Mouse (Mus musculus) effector memory CD4-positive, alpha-beta T cell, adult 7 months (primary cell): Measurements from ENCODE around the gene Krt25. TPM values are rescaled to one million over a fixed set of nuclear protein-coding genes. Genes with fewer than 3 reads are reported as not detected.

ENCODE experiments used
- polyA plus RNA-seq: library from polyadenylated mRNA; unstranded; fragments of 100-300 nt; shearing (Covaris generic); gene quantifications from one replicate; pipeline ENCODE4 v1.2.1, GENCODE M21; 2017

Gene Krt25
- polyA plus RNA-seq = 0.49 TPM

DNA sequence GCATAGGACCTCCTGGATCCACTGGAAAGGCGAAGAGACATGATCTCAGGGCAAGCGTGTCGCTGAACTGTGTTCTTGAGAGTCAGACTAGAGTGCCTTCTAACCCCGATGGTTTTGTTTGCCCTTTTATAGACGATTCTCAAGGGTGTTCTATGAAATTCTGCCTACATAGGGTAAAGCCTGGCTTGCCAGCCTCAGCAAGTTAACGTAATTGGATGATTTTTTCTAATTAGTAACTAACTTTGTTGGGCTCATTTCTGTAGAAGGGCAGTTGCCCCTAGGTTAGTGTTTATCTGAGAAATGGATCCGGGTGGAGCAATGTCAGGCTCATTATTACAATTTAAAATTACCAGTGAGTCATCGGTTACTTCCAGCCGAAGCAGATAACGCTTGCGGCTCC, at the start of gene Krt25:
Krt25 (minus strand) TSS at position 101 of the 400 bp plus-strand sequence.

DNA sequence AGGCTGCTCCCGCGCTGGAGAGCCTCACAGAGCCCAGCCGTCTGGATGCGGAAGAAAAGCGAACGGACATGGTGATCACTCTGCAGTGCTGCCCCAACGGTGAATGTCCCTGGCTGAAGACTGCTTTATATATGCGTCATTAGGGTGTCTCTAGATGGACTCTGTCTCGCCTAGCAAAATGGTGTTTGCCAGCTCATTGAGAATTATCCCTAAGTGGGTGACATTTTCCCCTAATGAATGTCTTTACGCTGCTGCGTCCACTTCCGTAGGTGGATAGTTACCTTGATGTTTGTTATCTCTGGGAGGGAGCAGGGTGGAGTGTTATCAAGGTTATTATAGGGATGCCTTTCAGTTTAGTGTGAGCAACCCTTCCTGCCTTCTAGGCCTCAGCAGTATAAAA, 28.3 kb upstream of the Krt25 start, which contains the start of gene Krt27:
Krt27 (minus strand) TSS at position 101 of the 400 bp plus-strand sequence.

DNA sequence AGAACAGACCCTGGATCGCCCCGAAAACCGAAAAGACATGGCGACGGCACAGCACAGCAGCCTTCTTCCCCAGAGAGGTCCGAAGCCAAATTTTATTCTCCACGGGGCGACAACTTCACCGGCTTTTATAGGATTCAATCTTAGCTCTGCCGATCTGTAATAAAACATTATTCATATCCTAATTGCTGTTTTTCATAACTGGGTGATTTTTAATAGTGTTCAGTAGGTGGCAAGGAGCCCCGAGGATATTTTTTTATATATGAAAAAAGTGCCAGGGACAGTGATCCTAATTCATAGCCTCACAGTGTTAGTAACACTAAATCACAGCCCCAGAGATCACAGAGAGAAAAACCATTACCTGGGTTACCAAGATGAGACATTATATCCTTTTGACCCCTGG, 15.1 kb upstream of the Krt25 start, which contains the start of gene Krt26:
Krt26 (minus strand) TSS at position 101 of the 400 bp plus-strand sequence.

DNA sequence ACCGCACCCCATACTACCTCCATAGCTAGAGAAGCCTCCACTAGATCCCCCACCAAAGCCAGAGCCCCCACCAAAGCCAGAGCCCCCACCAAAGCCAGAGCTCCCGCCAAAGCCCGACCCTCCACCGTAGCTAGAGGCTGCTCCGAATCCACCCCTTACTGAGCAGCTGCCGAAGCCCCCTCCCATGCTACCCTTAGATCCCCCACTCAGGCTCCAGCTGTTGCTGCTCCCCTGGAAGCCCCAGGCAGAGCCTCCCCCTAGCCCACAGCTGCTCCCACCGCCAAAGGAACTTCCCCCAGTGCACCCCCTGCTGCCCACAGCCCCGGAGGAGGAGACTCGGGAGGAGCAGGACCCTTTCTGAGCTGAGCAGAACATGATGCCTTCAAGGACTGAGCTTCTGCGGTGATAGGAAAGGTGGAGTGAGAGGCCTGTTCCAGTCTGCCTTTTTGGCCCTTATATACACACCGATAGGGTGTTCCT, 37.9 kb downstream of the Krt25 start, which contains the start of gene Krt24:
Krt24 (minus strand) TSS at position 430 of the 480 bp plus-strand sequence.

Other genes with a start within 250 kb of the Krt25 start
- not detected for gene Tns4, start 233.6 kb downstream of the Krt25 start, polyA plus RNA-seq
- gene Ccr7, start 167.9 kb downstream of the Krt25 start, polyA plus RNA-seq = 296 TPM
- gene Smarce1, start 91.9 kb downstream of the Krt25 start, polyA plus RNA-seq = 193 TPM
- not detected for gene Krt222, start 78.9 kb downstream of the Krt25 start, polyA plus RNA-seq
- not detected for gene Krt24, start 37.7 kb downstream of the Krt25 start, polyA plus RNA-seq
- gene Krt26, start 15.0 kb upstream of the Krt25 start, polyA plus RNA-seq = 0.11 TPM
- gene Krt27, start 28.2 kb upstream of the Krt25 start, polyA plus RNA-seq = not detected
- 0.26 TPM for gene Krt28, start 52.0 kb upstream of the Krt25 start, polyA plus RNA-seq
- 10.1 TPM for gene Krt10, start 66.4 kb upstream of the Krt25 start, polyA plus RNA-seq
- gene Krt12, start 99.3 kb upstream of the Krt25 start, polyA plus RNA-seq = not detected
- gene Krt20, start 115.2 kb upstream of the Krt25 start, polyA plus RNA-seq = 0.26 TPM
- not detected for gene Krt23, start 170.2 kb upstream of the Krt25 start, polyA plus RNA-seq
- gene Krt39, start 198.4 kb upstream of the Krt25 start, polyA plus RNA-seq = not detected
- gene Krt40, start 220.2 kb upstream of the Krt25 start, polyA plus RNA-seq = not detected
- not detected for gene Krtap3-3, start 227.9 kb upstream of the Krt25 start, polyA plus RNA-seq
- 0.74 TPM for gene Krtap3-2, start 233.9 kb upstream of the Krt25 start, polyA plus RNA-seq
- gene Gm11939, start 236.5 kb upstream of the Krt25 start, polyA plus RNA-seq = not detected
- gene Krtap3-1, start 243.7 kb upstream of the Krt25 start, polyA plus RNA-seq = not detected